Mouse (Mus musculus) liver, embryonic 14.5 days (tissue): ENCODE measurements at regions not wholly inside any gene's neighbourhood (a gene's known extent, or its start where the extent isn't known, plus 50 kb on each side); places are given as distances from the start of the nearest gene placed in this dataset.

Source experiments
- ATAC-seq: fragments of 200-750 bp; cut with Nextera tagmentation; 2 replicates; pipeline ENCODE4 v1.8.0; 2017; ENCODE audit warnings: moderate number of reproducible peaks, mild to moderate bottlenecking, moderate library complexity; ENCODE audit not compliant: insufficient read depth
- DNase-seq, 3 experiments: peaks; one replicate each; pipeline ENCODE4 v3.0.0-alpha.2; 2012 to 2013; ENCODE audit warnings: low read depth in 3 of 3, low spot score in 3 of 3
- H3K27ac ChIP-seq: fragments of 300-500 bp; sonication (generic); 2 replicates; pipeline ENCODE4 v1.5.1; 2014; ENCODE audit warnings: moderate library complexity, mild to moderate bottlenecking, control low read depth, inconsistent platforms
- H3K27me3 ChIP-seq: fragments of 300-500 bp; sonication (generic); 2 replicates; pipeline ENCODE4 v1.6.1; 2014; ENCODE audit warnings: mild to moderate bottlenecking, low read length, moderate library complexity; ENCODE audit not compliant: control insufficient read depth, insufficient read depth
- H3K36me3 ChIP-seq: fragments of 300-500 bp; sonication (generic); replicated peaks from 2 replicates; pipeline ENCODE4 v1.6.1; 2014; ENCODE audit warnings: low read depth; ENCODE audit not compliant: control insufficient read depth, insufficient read depth
- H3K4me1 ChIP-seq, 2 experiments: fragments of 200-500 bp in 1 of 2; fragments of 300-500 bp in 1 of 2; sonication (generic) in 1 of 2; replicated peaks; 2 replicates each; pipeline ENCODE4 v1.6.1; 2012 to 2014; ENCODE audit warnings: antibody characterized with exemption in 1 of 2, inconsistent platforms in 1 of 2, low read length in 1 of 2; ENCODE audit not compliant: control insufficient read depth in 2 of 2, insufficient read depth in 2 of 2
- H3K4me2 ChIP-seq: fragments of 300-500 bp; sonication (generic); 2 replicates; pipeline ENCODE4 v1.6.1; 2014; ENCODE audit warnings: low read depth, mild to moderate bottlenecking, control low read depth, moderate library complexity
- H3K4me3 ChIP-seq, 2 experiments: fragments of 200-500 bp in 1 of 2; fragments of 300-500 bp in 1 of 2; sonication (generic) in 1 of 2; 2 replicates each; pipeline ENCODE4 v1.5.1; 2012 to 2014; ENCODE audit warnings: low read depth in 2 of 2, low read length in 2 of 2, mild to moderate bottlenecking in 2 of 2, control low read depth in 1 of 2, inconsistent platforms in 1 of 2, moderate library complexity in 1 of 2; ENCODE audit not compliant: insufficient read depth in 1 of 2
- H3K9ac ChIP-seq: fragments of 300-500 bp; sonication (generic); replicated peaks from 2 replicates; pipeline ENCODE4 v1.6.1; 2014; ENCODE audit warnings: mild to moderate bottlenecking, control low read depth, moderate library complexity
- H3K9me3 ChIP-seq: fragments of 300-500 bp; sonication (generic); 2 replicates; pipeline ENCODE4 v1.6.1; 2016; ENCODE audit warnings: low read length, mixed read lengths; ENCODE audit not compliant: control insufficient read depth
- CTCF ChIP-seq: IDR thresholded peaks from 2 replicates; pipeline ENCODE4 v1.5.1; 2016; ENCODE audit warnings: antibody characterized with exemption, low read depth, control low read depth
- EP300 ChIP-seq: IDR thresholded peaks from 2 replicates; pipeline ENCODE4 v1.6.1; 2016; ENCODE audit warnings: antibody characterized with exemption, low read depth
- WGBS: fragments of 180-500 bp; shearing (Covaris S2); extraction: QIAGEN DNeasy Blood & Tissue Kit; methylation state at CpG from one replicate; pipeline ENCODE4 v1.1.7; 2014; ENCODE audit not compliant: insufficient replicate concordance; 5-methylcytosine and 5-hydroxymethylcytosine counted together

GRCm38 (mm10) chr19:15398624-15399023 lies 548.5 kb downstream of the Psat1 start:
- Histone ChIP-seq H3K36me3 (no peaks in the 10 kb centered on the region), H3K9me3 (no peaks in the 10 kb centered on the region), H3K27ac (no peak overlapping the region), H3K4me3 (no peak overlapping the region), H3K4me2 (no peak overlapping the region), H3K27me3 (no peaks in the 10 kb centered on the region), H3K9ac (no peak overlapping the region), H3K4me1 (no peaks in the 10 kb centered on the region)
- ATAC-seq, result no peak
- DNase-seq, result no peak
- WGBS, result 76% methylated on average over 3 of the region's 3 CpGs
- TF ChIP-seq CTCF (no peak), EP300 (no peak)

- ATAC-seq (no peak), DNase-seq (no peak)
- Histone ChIP-seq H3K27me3 (no peaks in the 10 kb centered on the region), H3K27ac (no peak overlapping the region), H3K9me3 (no peaks in the 10 kb centered on the region), H3K4me3 (no peak overlapping the region), H3K36me3 (no peaks in the 10 kb centered on the region), H3K9ac (no peak overlapping the region), H3K4me1 (no peaks in the 10 kb centered on the region), H3K4me2 (no peak overlapping the region)
- TF ChIP-seq EP300, result no peak
- TF ChIP-seq CTCF, result no peak
- WGBS, result 61% methylated on average over 8 of the region's 8 CpGs
Measured at GRCm38 (mm10) chr19:15371682-15372081, 575.5 kb downstream of the Psat1 start.

GRCm38 (mm10) chr19:15366951-15367350 lies 580.2 kb downstream of the Psat1 start:
- no peaks in the 10 kb centered on the region for H3K9me3 ChIP-seq
- H3K4me3 ChIP-seq, result no peak overlapping the region
- H3K27me3 ChIP-seq, result no peaks in the 10 kb centered on the region
- no peak overlapping the region for H3K27ac ChIP-seq
- no peak overlapping the region for H3K9ac ChIP-seq
- no peaks in the 10 kb centered on the region for H3K36me3 ChIP-seq
- no peak for ATAC-seq
- 34% methylated on average over 2 of the region's 2 CpGs for WGBS
- H3K4me1 ChIP-seq, result no peaks in the 10 kb centered on the region
- H3K4me2 ChIP-seq, result no peak overlapping the region
- TF ChIP-seq EP300 (no peak), CTCF (no peak)
- no peak for DNase-seq

- TF ChIP-seq EP300, result no peak
- TF ChIP-seq CTCF, result no peak
- 63% methylated on average over 3 of the region's 3 CpGs for WGBS
Measured at GRCm38 (mm10) chr19:15357181-15357580, 590.0 kb downstream of the Psat1 start.

GRCm38 (mm10) chr19:15348356-15348755 lies 598.8 kb downstream of the Psat1 start:
- 69% methylated on average over 3 of the region's 3 CpGs for WGBS
- H3K4me3 ChIP-seq, result no peak overlapping the region
- no peaks in the 10 kb centered on the region for H3K36me3 ChIP-seq
- DNase-seq (no peak), ATAC-seq (no peak)
- no peak overlapping the region for H3K9ac ChIP-seq
- no peak overlapping the region for H3K27ac ChIP-seq
- no peaks in the 10 kb centered on the region for H3K9me3 ChIP-seq
- TF ChIP-seq EP300 (no peak), CTCF (no peak)
- no peaks in the 10 kb centered on the region for H3K27me3 ChIP-seq
- H3K4me1 ChIP-seq, result no peaks in the 10 kb centered on the region
- no peak overlapping the region for H3K4me2 ChIP-seq

More at GRCm38 (mm10) chr19:15357181-15357580, 590.0 kb downstream of the Psat1 start:
- no peak overlapping the region for H3K4me2 ChIP-seq
- H3K36me3 ChIP-seq, result no peaks in the 10 kb centered on the region
- no peak overlapping the region for H3K4me3 ChIP-seq
- H3K9me3 ChIP-seq, result no peaks in the 10 kb centered on the region
- no peaks in the 10 kb centered on the region for H3K27me3 ChIP-seq
- ATAC-seq (no peak), DNase-seq (no peak)
- no peak overlapping the region for H3K27ac ChIP-seq
- no peaks in the 10 kb centered on the region for H3K4me1 ChIP-seq
- no peak overlapping the region for H3K9ac ChIP-seq

- TF ChIP-seq EP300, result no peak
- TF ChIP-seq CTCF, result no peak
- H3K9me3 ChIP-seq, result no peaks in the 10 kb centered on the region
- ATAC-seq, result no peak
Measured at GRCm38 (mm10) chr19:15342229-15342628, 604.9 kb downstream of the Psat1 start.

More at GRCm38 (mm10) chr19:15342229-15342628, 604.9 kb downstream of the Psat1 start:
- no peak for DNase-seq
- Histone ChIP-seq H3K27ac (no peak overlapping the region), H3K4me2 (no peak overlapping the region), H3K36me3 (no peaks in the 10 kb centered on the region), H3K9ac (no peak overlapping the region), H3K4me1 (no peaks in the 10 kb centered on the region), H3K4me3 (no peak overlapping the region), H3K27me3 (no peaks in the 10 kb centered on the region)
- 42% methylated on average over 1 of the region's 1 CpGs for WGBS
